Mouse (Mus musculus): ENCODE data around the gene Ltf. TPM values are rescaled to one million over a fixed set of nuclear protein-coding genes. Genes with fewer than 3 reads are reported as not detected.
A peak's percentile ranks its signal among the peaks of the same experiment; 100 is the strongest.

Gene Ltf
- polyA plus RNA-seq, 1 experiment: 0.06 TPM

- DNase-seq (ENCODE audit: extremely low spot score in 1 of 2, low spot score in 1 of 2): no peak
Measured at GRCm38 (mm10) chr9:111026791-111027190, 7.7 kb downstream of the Ltf start.

GRCm38 (mm10) chr9:111033717-111034116, 14.6 kb downstream of the Ltf start:
- DNase-seq (ENCODE audit: extremely low spot score in 1 of 2, low spot score in 1 of 2): no peak

- no peak for DNase-seq (ENCODE audit: extremely low spot score in 1 of 2, low spot score in 1 of 2)
Measured at GRCm38 (mm10) chr9:111039966-111040365, 20.9 kb downstream of the Ltf start.

- no peak for DNase-seq (ENCODE audit: extremely low spot score in 1 of 2, low spot score in 1 of 2)
Measured at GRCm38 (mm10) chr9:111042266-111042665, 23.2 kb downstream of the Ltf start.

GRCm38 (mm10) chr9:111046222-111046621, 27.2 kb downstream of the Ltf start:
- DNase-seq (ENCODE audit: extremely low spot score in 1 of 2, low spot score in 1 of 2): no peak

GRCm38 (mm10) chr9:111047266-111047665, 28.2 kb downstream of the Ltf start:
- no peak for DNase-seq (ENCODE audit: extremely low spot score in 1 of 2, low spot score in 1 of 2)

GRCm38 (mm10) chr9:111048452-111048851, 29.4 kb downstream of the Ltf start:
- no peak for DNase-seq (ENCODE audit: extremely low spot score in 1 of 2, low spot score in 1 of 2)

- no peak for DNase-seq (ENCODE audit: extremely low spot score in 1 of 2, low spot score in 1 of 2)
Measured at GRCm38 (mm10) chr9:111054923-111055322, 35.9 kb downstream of the Ltf start.

- no peak for DNase-seq (ENCODE audit: extremely low spot score in 1 of 2, low spot score in 1 of 2)
Measured at GRCm38 (mm10) chr9:111055800-111056518, 36.9 kb downstream of the Ltf start.

- DNase-seq (ENCODE audit: extremely low spot score in 1 of 2, low spot score in 1 of 2): no peak
Measured at GRCm38 (mm10) chr9:111056519-111056797, 37.4 kb downstream of the Ltf start.

GRCm38 (mm10) chr9:111056798-111057543, 37.9 kb downstream of the Ltf start, which contains the start of gene Ccrl2:
TSS of gene Ccrl2 (minus strand) at chr9:111057519.
- peak in 1 of 2 experiments; percentile 4 for DNase-seq (ENCODE audit: extremely low spot score in 1 of 2, low spot score in 1 of 2)

- peak in 1 of 2 experiments; percentile 15 for DNase-seq (ENCODE audit: extremely low spot score in 1 of 2, low spot score in 1 of 2)
Measured at GRCm38 (mm10) chr9:111057544-111058370, 38.7 kb downstream of the Ltf start.

- DNase-seq (ENCODE audit: extremely low spot score in 1 of 2, low spot score in 1 of 2): no peak
Measured at GRCm38 (mm10) chr9:111058943-111059556, 40.0 kb downstream of the Ltf start.

GRCm38 (mm10) chr9:111062840-111063239, 43.8 kb downstream of the Ltf start:
- no peak for DNase-seq (ENCODE audit: extremely low spot score in 1 of 2, low spot score in 1 of 2)

GRCm38 (mm10) chr9:111067052-111067451, 48.0 kb downstream of the Ltf start:
- DNase-seq (ENCODE audit: extremely low spot score in 1 of 2, low spot score in 1 of 2): no peak

GRCm38 (mm10) chr9:111070546-111070961, 51.5 kb downstream of the Ltf start:
- DNase-seq (ENCODE audit: extremely low spot score in 1 of 2, low spot score in 1 of 2): peak in 1 of 2 experiments; percentile 51

- peak in 1 of 2 experiments; percentile 41 for DNase-seq (ENCODE audit: extremely low spot score in 1 of 2, low spot score in 1 of 2)
Measured at GRCm38 (mm10) chr9:111072175-111072574, 53.1 kb downstream of the Ltf start.

GRCm38 (mm10) chr9:111072971-111073370, 53.9 kb downstream of the Ltf start:
- no peak for DNase-seq (ENCODE audit: extremely low spot score in 1 of 2, low spot score in 1 of 2)

- peak in 1 of 2 experiments; percentile 28 for DNase-seq (ENCODE audit: extremely low spot score in 1 of 2, low spot score in 1 of 2)
Measured at GRCm38 (mm10) chr9:111077745-111078144, 58.7 kb downstream of the Ltf start.

GRCm38 (mm10) chr9:111080801-111081200, 61.7 kb downstream of the Ltf start:
- DNase-seq (ENCODE audit: extremely low spot score in 1 of 2, low spot score in 1 of 2): no peak

- no peak for DNase-seq (ENCODE audit: extremely low spot score in 1 of 2, low spot score in 1 of 2)
Measured at GRCm38 (mm10) chr9:111081765-111082164, 62.7 kb downstream of the Ltf start.
